Mouse (Mus musculus) layer of hippocampus, adult 9-10 months (tissue): Measurements from ENCODE around the gene Tmem19.
A peak's percentile ranks its signal among the peaks of the same experiment; 100 is the strongest.
"Not testable (repeated sequence)": the region's sequence is repeated elsewhere in the genome, so short reads cannot be mapped to it uniquely, and the experiment has no call there.

Experiments
- DNase-seq: peaks from one replicate; pipeline ENCODE4 v3.0.0; 2022; ENCODE audit warnings: low spot score

Tmem19 gene

GRCm38 (mm10) chr10:115349029-115349428, 13.3 kb downstream of the Tmem19 start:
- DNase-seq, result no peak

- no peak for DNase-seq
Observed at GRCm38 (mm10) chr10:115348131-115348530, 14.2 kb downstream of the Tmem19 start.

- no peak for DNase-seq
Observed at GRCm38 (mm10) chr10:115346444-115346843, 15.9 kb downstream of the Tmem19 start.

GRCm38 (mm10) chr10:115342771-115343425, 19.4 kb downstream of the Tmem19 start:
- DNase-seq, result no peak

- no peak for DNase-seq
Observed at GRCm38 (mm10) chr10:115339820-115340328, 22.4 kb downstream of the Tmem19 start.

GRCm38 (mm10) chr10:115336901-115337300, 25.4 kb downstream of the Tmem19 start:
- no peak for DNase-seq

GRCm38 (mm10) chr10:115333528-115333927, 28.8 kb downstream of the Tmem19 start:
- DNase-seq, result no peak

- no peak for DNase-seq
Observed at GRCm38 (mm10) chr10:115332997-115333396, 29.3 kb downstream of the Tmem19 start.

GRCm38 (mm10) chr10:115332420-115332952, 29.8 kb downstream of the Tmem19 start:
- DNase-seq, result no peak

GRCm38 (mm10) chr10:115329010-115329530, 33.2 kb downstream of the Tmem19 start:
- DNase-seq, result no peak

- DNase-seq, result no peak
Observed at GRCm38 (mm10) chr10:115328514-115328913, 33.8 kb downstream of the Tmem19 start.

- peak; percentile 49 for DNase-seq
Observed at GRCm38 (mm10) chr10:115323295-115323694, 39.0 kb downstream of the Tmem19 start.

GRCm38 (mm10) chr10:115321317-115322035, 40.8 kb downstream of the Tmem19 start:
- no peak for DNase-seq

- not testable (repeated sequence) for DNase-seq
Observed at GRCm38 (mm10) chr10:115318388-115318787, 43.9 kb downstream of the Tmem19 start.

- DNase-seq, result no peak
Observed at GRCm38 (mm10) chr10:115316313-115316712, 46.0 kb downstream of the Tmem19 start.

GRCm38 (mm10) chr10:115315473-115316171, 46.7 kb downstream of the Tmem19 start, which contains the start of gene Rab21:
TSS of gene Rab21 (minus strand) at chr10:115315594.
- peak; percentile 87 for DNase-seq

GRCm38 (mm10) chr10:115314582-115315452, 47.5 kb downstream of the Tmem19 start:
- DNase-seq, result no peak

- DNase-seq, result no peak
Observed at GRCm38 (mm10) chr10:115314287-115314581, 48.1 kb downstream of the Tmem19 start.

GRCm38 (mm10) chr10:115313641-115314286, 48.5 kb downstream of the Tmem19 start:
- DNase-seq, result no peak

GRCm38 (mm10) chr10:115312732-115313131, 49.6 kb downstream of the Tmem19 start:
- no peak for DNase-seq

- DNase-seq, result no peak
Observed at GRCm38 (mm10) chr10:115312194-115312593, 50.1 kb downstream of the Tmem19 start.
